Comparison of ENCODE assay signal across 22 mouse cellular contexts in the genomic region with DNA sequence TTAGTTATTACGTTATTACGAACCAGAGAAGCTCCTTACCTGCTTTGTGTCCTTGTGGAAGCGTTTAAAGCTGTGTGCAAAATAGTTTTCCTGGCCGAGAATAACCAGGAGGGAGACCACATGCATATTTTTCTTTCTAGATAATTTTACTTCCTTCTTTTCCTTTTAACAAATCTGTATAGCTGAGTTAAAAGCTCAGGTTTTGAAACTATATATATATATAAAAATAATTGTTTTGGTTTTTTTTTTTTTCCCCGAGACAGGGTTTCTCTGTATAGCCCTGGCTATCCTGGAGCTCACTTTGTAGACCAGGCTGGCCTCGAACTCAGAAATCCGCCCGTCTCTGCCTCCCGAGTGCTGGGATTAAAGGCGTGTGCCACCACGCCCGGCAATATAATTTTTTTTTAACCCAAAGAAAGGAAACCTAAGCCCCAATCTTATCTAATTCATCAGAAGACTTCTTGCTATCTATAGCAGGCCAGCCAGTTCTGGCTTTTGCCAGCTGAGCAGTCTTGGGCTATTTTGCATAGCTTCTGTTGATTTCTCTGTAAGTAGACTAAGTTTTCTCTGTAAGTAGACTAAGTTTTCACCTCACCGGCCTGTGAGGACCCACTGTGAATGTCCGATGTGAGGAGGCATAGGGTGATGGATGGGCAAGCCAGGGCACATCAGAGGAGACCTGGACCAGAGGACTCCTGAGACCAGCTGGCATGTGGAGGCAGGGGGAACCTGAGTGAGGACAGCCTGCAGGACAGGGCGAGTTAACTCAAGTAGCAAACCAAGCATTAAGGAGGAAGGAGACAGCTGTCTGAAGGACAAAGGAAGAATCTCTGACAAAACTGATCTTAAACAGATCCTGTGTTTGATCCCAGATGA.
DNase-seq lines count a peak whose midpoint lies in the region; ATAC-seq and TF ChIP-seq lines count a peak whose summit lies in the region.
"Had no signal": no experiment of that assay in that cellular context is flagged by ENCODE, and none has a peak within 500 bp of the region (broad histone marks: within the 10 kb centered on the region; RNA-seq: fewer than 3 reads in every experiment).

No protein-coding gene starts in this region.

- peak overlapping the region; percentile 47; the same call in 1 of the 2 replicates for H3K4me3 ChIP-seq in G1E (ENCODE audit: low read depth, low read length)
- H3K4me3 ChIP-seq in liver, embryonic 15.5 days (replicated peaks): no peak overlapping the region
- H3K4me3 ChIP-seq in hindbrain, embryonic 13.5 days: no peak overlapping the region
- H3K4me3 ChIP-seq: embryonic facial prominence, embryonic 10.5 days; gastrocnemius, adult 2 months; heart, embryonic 13.5 days; hindbrain, embryonic 15.5 days; limb, embryonic 13.5 days; midbrain, embryonic 13.5 days; myocyte had no signal

- H3K27ac ChIP-seq in liver, embryonic 15.5 days (replicated peaks): peak overlapping the region; percentile 38; the same call in 1 of the 2 replicates
- no peak overlapping the region for H3K27ac ChIP-seq in hindbrain, embryonic 13.5 days
- H3K27ac ChIP-seq: embryonic facial prominence, embryonic 10.5 days; gastrocnemius, adult 2 months; heart, embryonic 13.5 days; hindbrain, embryonic 15.5 days; limb, embryonic 13.5 days; midbrain, embryonic 13.5 days; stomach, postnatal 0 days had no signal

- DNase-seq in CD4-positive, CD25-positive, alpha-beta regulatory T cell, adult 2 months (ENCODE audit: low read depth, low spot score): peak; percentile 47
- peak; percentile 76 for DNase-seq in 416B (ENCODE audit: low read depth)
- no peak for DNase-seq in G1E (ENCODE audit: low spot score)
- DNase-seq in lung, postnatal 36 days: no peak
- DNase-seq: adrenal gland, postnatal 36 days; cerebellum, adult 2 months; gastrocnemius, adult 2 months; heart, postnatal 36 days; lung, embryonic 14.5 days; right cerebral cortex, postnatal 25 days; thymus, postnatal 36 days had no signal

- H3K9me3 ChIP-seq in G1E (replicated peaks): no peaks in the 10 kb centered on the region
- no peaks in the 10 kb centered on the region for H3K9me3 ChIP-seq in liver, embryonic 15.5 days (replicated peaks)
- H3K9me3 ChIP-seq in hindbrain, embryonic 13.5 days: no peaks in the 10 kb centered on the region
- H3K9me3 ChIP-seq: embryonic facial prominence, embryonic 10.5 days; heart, embryonic 13.5 days; hindbrain, embryonic 15.5 days; limb, embryonic 13.5 days; midbrain, embryonic 13.5 days had no signal

- peaks cover 19% of the 10 kb centered on the region for H3K36me3 ChIP-seq in G1E (replicated peaks)
- no peaks in the 10 kb centered on the region for H3K36me3 ChIP-seq in liver, embryonic 15.5 days (replicated peaks)
- no peaks in the 10 kb centered on the region for H3K36me3 ChIP-seq in hindbrain, embryonic 13.5 days
- H3K36me3 ChIP-seq: embryonic facial prominence, embryonic 10.5 days; heart, embryonic 13.5 days; hindbrain, embryonic 15.5 days; limb, embryonic 13.5 days; midbrain, embryonic 13.5 days had no signal

- 45% methylated on average over 15 of the region's 15 CpGs for WGBS in liver, embryonic 15.5 days (ENCODE audit: insufficient replicate concordance)
- 83% methylated on average over 15 of the region's 15 CpGs for WGBS in hindbrain, embryonic 13.5 days

- no peaks in the 10 kb centered on the region for H3K27me3 ChIP-seq in G1E (ENCODE audit: insufficient read depth, low read length)
- H3K27me3 ChIP-seq in liver, embryonic 15.5 days: no peaks in the 10 kb centered on the region
- peaks cover 23% of the 10 kb centered on the region for H3K27me3 ChIP-seq in hindbrain, embryonic 13.5 days

- H3K4me2 ChIP-seq in liver, embryonic 15.5 days: no peak overlapping the region
- H3K4me2 ChIP-seq in hindbrain, embryonic 13.5 days: no peak overlapping the region
- H3K4me2 ChIP-seq: hindbrain, embryonic 15.5 days; limb, embryonic 13.5 days; lung, embryonic 14.5 days; midbrain, embryonic 13.5 days had no signal

- H3K9ac ChIP-seq in liver, embryonic 15.5 days: no peak overlapping the region
- no peak overlapping the region for H3K9ac ChIP-seq in hindbrain, embryonic 13.5 days
- H3K9ac ChIP-seq: heart, embryonic 13.5 days; hindbrain, embryonic 15.5 days; limb, embryonic 13.5 days; lung, embryonic 14.5 days; midbrain, embryonic 13.5 days had no signal

- H3K4me1 ChIP-seq in G1E (ENCODE audit: insufficient read depth, low read depth, low read length): peaks cover 81% of the 10 kb centered on the region
- H3K4me1 ChIP-seq in liver, embryonic 15.5 days (replicated peaks): peaks cover 75% of the 10 kb centered on the region
- H3K4me1 ChIP-seq in hindbrain, embryonic 13.5 days (replicated peaks): peaks cover 19% of the 10 kb centered on the region

- no peak for TF ChIP-seq CTCF in G1E (IDR thresholded peaks at IDR 0.05; ENCODE audit: low read depth, low read length)

- no peak for ATAC-seq in CD4-positive, CD25-positive, alpha-beta regulatory T cell, adult 4 months
- peak; percentile 50 for ATAC-seq in G1E (ENCODE audit: extremely low read depth, insufficient number of reproducible peaks, low FRiP score, poor library complexity, severe bottlenecking)
- ATAC-seq in liver, embryonic 15.5 days (ENCODE audit: insufficient read depth): no peak
- no peak for ATAC-seq in monocyte, adult 5-6 weeks (replicated peaks; ENCODE audit: insufficient number of reproducible peaks, low FRiP score, low TSS enrichment, poor library complexity, severe bottlenecking)
- ATAC-seq in hindbrain, embryonic 13.5 days (ENCODE audit: low FRiP score): no peak
- ATAC-seq: midbrain, embryonic 13.5 days had no signal

Comparison
In these comparisons a context has a peak if more than half of its experiments do, and no peak if none do; other contexts are left out.
1. DNase-seq: peak in CD4-positive, CD25-positive, alpha-beta regulatory T cell, adult 2 months (single experiment) and 416B (single experiment); none in G1E (single experiment) and lung, postnatal 36 days (single experiment).